Mouse (Mus musculus) common myeloid progenitor, adult 5-6 weeks (primary cell): Measurements from ENCODE around the gene Cant1. TPM values are rescaled to one million over a fixed set of nuclear protein-coding genes. Genes with fewer than 3 reads are reported as not detected.
A peak's percentile ranks its signal among the peaks of the same experiment; 100 is the strongest.

Source experiments
- ATAC-seq: replicated peaks from 2 replicates; pipeline ENCODE4 v1.8.0; 2016; ENCODE audit warnings: low read depth, mild to moderate bottlenecking, moderate TSS enrichment, inconsistent platforms; ENCODE audit not compliant: poor library complexity, severe bottlenecking
- total RNA-seq: library from RNA; stranded (forward); fragments of 200-1000, 187-1606 nt; gene quantifications from 2 replicates; pipeline ENCODE4 v1.2.3, GENCODE M21; 2017

The Cant1 gene
- 12.1 and 21.0 TPM in 2 replicates for total RNA-seq

GRCm38 (mm10) chr11:118418834-118419504 is at the start of gene Cant1:
Gene Cant1, minus strand, starts transcription at chr11:118419086.
- ATAC-seq: peak; percentile 91

- ATAC-seq: peak; percentile 49
Observed at GRCm38 (mm10) chr11:118467441-118468035, 48.7 kb upstream of the Cant1 start.

- ATAC-seq: no peak
Observed at GRCm38 (mm10) chr11:118460280-118460679, 41.4 kb upstream of the Cant1 start.

GRCm38 (mm10) chr11:118459536-118459935 is 40.6 kb upstream of the Cant1 start:
- ATAC-seq: peak; percentile 51

GRCm38 (mm10) chr11:118459051-118459450 is 40.2 kb upstream of the Cant1 start:
- peak; percentile 59 for ATAC-seq

GRCm38 (mm10) chr11:118456937-118457336 is 38.1 kb upstream of the Cant1 start:
- no peak for ATAC-seq

- no peak for ATAC-seq
Observed at GRCm38 (mm10) chr11:118455788-118456187, 36.9 kb upstream of the Cant1 start.

- no peak for ATAC-seq
Observed at GRCm38 (mm10) chr11:118453886-118454671, 35.2 kb upstream of the Cant1 start.

GRCm38 (mm10) chr11:118452955-118453354 is 34.1 kb upstream of the Cant1 start:
- no peak for ATAC-seq

GRCm38 (mm10) chr11:118451211-118451610 is 32.3 kb upstream of the Cant1 start:
- no peak for ATAC-seq

- no peak for ATAC-seq
Observed at GRCm38 (mm10) chr11:118448385-118448784, 29.5 kb upstream of the Cant1 start.

- ATAC-seq: no peak
Observed at GRCm38 (mm10) chr11:118447346-118447745, 28.5 kb upstream of the Cant1 start.

- peak; percentile 87 for ATAC-seq
Observed at GRCm38 (mm10) chr11:118445843-118446242, 27.0 kb upstream of the Cant1 start.

- peak; percentile 64; the same call in 1 of the 2 replicates for ATAC-seq
Observed at GRCm38 (mm10) chr11:118443201-118443970, 24.5 kb upstream of the Cant1 start.

- no peak for ATAC-seq
Observed at GRCm38 (mm10) chr11:118442691-118443090, 23.8 kb upstream of the Cant1 start.

- no peak for ATAC-seq
Observed at GRCm38 (mm10) chr11:118438665-118439414, 20.0 kb upstream of the Cant1 start.

- no peak for ATAC-seq
Observed at GRCm38 (mm10) chr11:118436471-118436935, 17.6 kb upstream of the Cant1 start.

- no peak for ATAC-seq
Observed at GRCm38 (mm10) chr11:118434093-118434492, 15.2 kb upstream of the Cant1 start.

- no peak for ATAC-seq
Observed at GRCm38 (mm10) chr11:118433398-118433868, 14.5 kb upstream of the Cant1 start.
